Mouse (Mus musculus) cerebellum, adult 11-12 months (tissue): ENCODE measurements at regions not wholly inside any gene's neighbourhood (a gene's known extent, or its start where the extent isn't known, plus 50 kb on each side); places are given as distances from the start of the nearest gene placed in this dataset.
A peak's percentile ranks its signal among the peaks of the same experiment; 100 is the strongest.

ENCODE experiments used
- DNase-seq: peaks from one replicate; pipeline ENCODE4 v3.0.0; 2022

GRCm38 (mm10) chr14:101382838-101383237 lies 182.7 kb upstream of the Prr30 start:
- DNase-seq = no peak

GRCm38 (mm10) chr14:101381943-101382342 lies 181.8 kb upstream of the Prr30 start:
- DNase-seq = no peak

- DNase-seq = no peak
These were observed 179.5 kb upstream of the Prr30 start for GRCm38 (mm10) chr14:101379663-101380006.

GRCm38 (mm10) chr14:101378965-101379662 lies 179.0 kb upstream of the Prr30 start:
- DNase-seq = peak; percentile 33

- DNase-seq = no peak
These were observed 178.4 kb upstream of the Prr30 start for GRCm38 (mm10) chr14:101378545-101378944.

- DNase-seq = no peak
These were observed 176.6 kb upstream of the Prr30 start for GRCm38 (mm10) chr14:101376690-101377089.

GRCm38 (mm10) chr14:101375833-101376232 lies 175.7 kb upstream of the Prr30 start:
- no peak for DNase-seq

GRCm38 (mm10) chr14:101373864-101374263 lies 173.7 kb upstream of the Prr30 start:
- DNase-seq = no peak

- DNase-seq = no peak
These were observed 159.7 kb upstream of the Prr30 start for GRCm38 (mm10) chr14:101359860-101360259.

GRCm38 (mm10) chr14:101353009-101353378 lies 152.9 kb upstream of the Prr30 start:
- no peak for DNase-seq

GRCm38 (mm10) chr14:101352046-101353008 lies 152.2 kb upstream of the Prr30 start:
- peak; percentile 6 for DNase-seq

GRCm38 (mm10) chr14:101340331-101340730 lies 140.2 kb upstream of the Prr30 start:
- no peak for DNase-seq

GRCm38 (mm10) chr14:101332015-101332414 lies 131.9 kb upstream of the Prr30 start:
- DNase-seq = no peak

- DNase-seq = peak; percentile 20
These were observed 127.3 kb upstream of the Prr30 start for GRCm38 (mm10) chr14:101327421-101327820.

- DNase-seq = no peak
These were observed 126.4 kb upstream of the Prr30 start for GRCm38 (mm10) chr14:101326477-101326941.

GRCm38 (mm10) chr14:101323361-101323760 lies 123.2 kb upstream of the Prr30 start:
- no peak for DNase-seq

GRCm38 (mm10) chr14:101307920-101308319 lies 107.8 kb upstream of the Prr30 start:
- no peak for DNase-seq

- no peak for DNase-seq
These were observed 104.4 kb upstream of the Prr30 start for GRCm38 (mm10) chr14:101304487-101305032.

GRCm38 (mm10) chr14:101297841-101298240 lies 97.7 kb upstream of the Prr30 start:
- no peak for DNase-seq

GRCm38 (mm10) chr14:101294693-101295092 lies 94.6 kb upstream of the Prr30 start:
- no peak for DNase-seq

GRCm38 (mm10) chr14:101287755-101288154 lies 87.6 kb upstream of the Prr30 start:
- DNase-seq = no peak

GRCm38 (mm10) chr14:101269048-101269789 lies 69.1 kb upstream of the Prr30 start:
- no peak for DNase-seq

GRCm38 (mm10) chr14:101267536-101267935 lies 67.4 kb upstream of the Prr30 start:
- no peak for DNase-seq
